ENCODE assay signal across 31 mouse cellular contexts in the genomic region with DNA sequence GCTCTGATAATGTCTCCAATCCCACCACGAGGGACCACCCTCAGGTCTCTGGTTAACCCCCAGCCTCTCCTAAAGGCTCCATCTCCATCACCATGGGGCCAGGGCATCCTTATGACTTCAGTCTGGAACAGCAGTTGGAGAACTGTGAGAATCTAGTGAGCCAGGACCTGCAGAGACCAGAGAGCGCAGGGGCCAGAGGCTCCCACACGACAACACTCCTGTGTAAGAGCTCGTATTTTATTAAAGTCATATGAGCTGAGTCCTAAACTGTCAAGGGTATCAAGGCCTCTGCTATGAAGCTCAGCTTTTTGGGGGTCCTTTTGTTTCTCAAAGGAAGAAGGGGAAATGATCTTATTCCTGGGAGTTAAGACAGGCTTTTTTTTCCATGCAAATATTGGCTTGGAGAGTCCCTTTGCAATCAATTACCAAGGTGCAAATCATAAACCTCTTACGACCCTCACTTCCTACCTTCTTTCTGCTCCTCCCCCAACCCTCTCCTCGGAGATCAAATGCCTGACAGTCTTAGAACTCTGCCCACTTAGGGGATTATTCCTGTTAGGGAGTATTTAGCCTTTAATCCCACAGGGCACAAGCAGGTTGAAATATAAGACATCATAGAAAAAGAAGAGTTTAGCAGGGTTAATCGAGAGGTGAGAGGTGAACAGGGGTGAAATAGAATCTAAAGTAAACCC.
DNase-seq lines count a peak whose midpoint lies in the region; ATAC-seq lines count a peak whose summit lies in the region.
"Had no signal": no experiment of that assay in that cellular context is flagged by ENCODE, and none has a peak within 500 bp of the region (broad histone marks: within the 10 kb centered on the region; RNA-seq: fewer than 3 reads in every experiment).

No protein-coding gene starts in this region.

- no peak overlapping the region for H3K4me2 ChIP-seq in embryonic facial prominence, embryonic 14.5 days (ENCODE audit: low read depth, low read length)
- H3K4me2 ChIP-seq: embryonic facial prominence, embryonic 15.5 days; forebrain, embryonic 15.5 days; heart, embryonic 11.5 days; hindbrain, embryonic 13.5 days; limb, embryonic 15.5 days; midbrain, embryonic 15.5 days; neural tube, embryonic 15.5 days had no signal

- intact Hi-C loops in heart, postnatal 36 days (cut with DNase I): no loop called here

- no peaks in the 10 kb centered on the region for H3K27me3 ChIP-seq in embryonic facial prominence, embryonic 14.5 days (replicated peaks; ENCODE audit: control insufficient read depth, insufficient read depth, low read length)
- H3K27me3 ChIP-seq: embryonic facial prominence, embryonic 15.5 days; forebrain, embryonic 15.5 days; hindbrain, embryonic 13.5 days; midbrain, embryonic 15.5 days; neural tube, embryonic 15.5 days; Patski had no signal

- H3K4me1 ChIP-seq in embryonic facial prominence, embryonic 14.5 days (ENCODE audit: control insufficient read depth, insufficient read depth, low read length): peaks cover 12% of the 10 kb centered on the region
- H3K4me1 ChIP-seq: hindbrain, embryonic 13.5 days; midbrain, embryonic 15.5 days had no signal

- peak; percentile 50; the same call in 1 of the 2 replicates for ATAC-seq in embryonic facial prominence, embryonic 14.5 days (ENCODE audit: low read depth)
- ATAC-seq: forebrain, embryonic 15.5 days; intestine, embryonic 16.5 days; midbrain, embryonic 15.5 days; Patski had no signal

- no peak overlapping the region for H3K9ac ChIP-seq in embryonic facial prominence, embryonic 14.5 days (ENCODE audit: low read depth, low read length)
- H3K9ac ChIP-seq: embryonic facial prominence, embryonic 15.5 days; forebrain, embryonic 15.5 days; hindbrain, embryonic 13.5 days; limb, embryonic 15.5 days; liver, embryonic 14.5 days; midbrain, embryonic 15.5 days; neural tube, embryonic 15.5 days had no signal

- 23% methylated on average over 7 of the region's 7 CpGs for WGBS in embryonic facial prominence, embryonic 14.5 days

- no peaks in the 10 kb centered on the region for H3K9me3 ChIP-seq in embryonic facial prominence, embryonic 14.5 days (ENCODE audit: control insufficient read depth, low read length)
- H3K9me3 ChIP-seq: embryonic facial prominence, embryonic 15.5 days; forebrain, embryonic 15.5 days; hindbrain, embryonic 13.5 days; limb, embryonic 15.5 days; midbrain, embryonic 10.5 days; midbrain, embryonic 15.5 days; neural tube, embryonic 15.5 days had no signal

- no peak overlapping the region for H3K4me3 ChIP-seq in embryonic facial prominence, embryonic 14.5 days (ENCODE audit: low read depth, low read length)
- H3K4me3 ChIP-seq: embryonic facial prominence, embryonic 15.5 days; forebrain, embryonic 15.5 days; hindbrain, embryonic 13.5 days; limb, embryonic 15.5 days; midbrain, embryonic 10.5 days; midbrain, embryonic 15.5 days; neural tube, embryonic 15.5 days had no signal

- peak; percentile 50 for DNase-seq in heart, adult 11 months
- no peak for DNase-seq in heart, postnatal 36 days
- peak; percentile 63 for DNase-seq in retina, postnatal 1 day
- DNase-seq in retina, embryonic 14.5 days (ENCODE audit: low spot score): no peak
- DNase-seq in embryonic facial prominence, embryonic 14.5 days (ENCODE audit: low spot score): peak; percentile 40
- DNase-seq in thymus, postnatal 25 days: no peak
- DNase-seq in urinary bladder, postnatal 10 days (ENCODE audit: low spot score): no peak
- DNase-seq: adrenal gland, postnatal 10 days; cerebellum, adult 11-12 months; cerebellum, adult 9-11 months; gastrocnemius, postnatal 25 days; heart, adult 18-20 months; heart, postnatal 4 days; kidney, postnatal 25 days; lung, adult 2 months; lung, postnatal 10 days; right cerebral cortex, adult 18-20 months; spleen, adult 18-20 months; thymus, postnatal 14 days had no signal

- no peaks in the 10 kb centered on the region for H3K36me3 ChIP-seq in embryonic facial prominence, embryonic 14.5 days (ENCODE audit: control insufficient read depth, insufficient read depth, low read length)
- H3K36me3 ChIP-seq: embryonic facial prominence, embryonic 15.5 days; forebrain, embryonic 15.5 days; hindbrain, embryonic 13.5 days; limb, embryonic 15.5 days; midbrain, embryonic 10.5 days; midbrain, embryonic 15.5 days; neural tube, embryonic 15.5 days had no signal

- no peak overlapping the region for H3K27ac ChIP-seq in embryonic facial prominence, embryonic 14.5 days (replicated peaks; ENCODE audit: low read depth, low read length)
- H3K27ac ChIP-seq: embryonic facial prominence, embryonic 15.5 days; forebrain, embryonic 15.5 days; hindbrain, embryonic 13.5 days; limb, embryonic 15.5 days; liver, embryonic 14.5 days; macrophage; midbrain, embryonic 10.5 days; midbrain, embryonic 15.5 days; neural tube, embryonic 15.5 days had no signal

Comparison
In these comparisons a context has a peak if more than half of its experiments do, and no peak if none do; other contexts are left out.
1. DNase-seq: peak in heart, adult 11 months (single experiment), retina, postnatal 1 day (single experiment) and embryonic facial prominence, embryonic 14.5 days (single experiment); none in heart, postnatal 36 days (0 of 2), retina, embryonic 14.5 days (single experiment), thymus, postnatal 25 days (single experiment) and urinary bladder, postnatal 10 days (single experiment).